Mouse (Mus musculus): Measurements from ENCODE around the gene Pgbd1.

DNA sequence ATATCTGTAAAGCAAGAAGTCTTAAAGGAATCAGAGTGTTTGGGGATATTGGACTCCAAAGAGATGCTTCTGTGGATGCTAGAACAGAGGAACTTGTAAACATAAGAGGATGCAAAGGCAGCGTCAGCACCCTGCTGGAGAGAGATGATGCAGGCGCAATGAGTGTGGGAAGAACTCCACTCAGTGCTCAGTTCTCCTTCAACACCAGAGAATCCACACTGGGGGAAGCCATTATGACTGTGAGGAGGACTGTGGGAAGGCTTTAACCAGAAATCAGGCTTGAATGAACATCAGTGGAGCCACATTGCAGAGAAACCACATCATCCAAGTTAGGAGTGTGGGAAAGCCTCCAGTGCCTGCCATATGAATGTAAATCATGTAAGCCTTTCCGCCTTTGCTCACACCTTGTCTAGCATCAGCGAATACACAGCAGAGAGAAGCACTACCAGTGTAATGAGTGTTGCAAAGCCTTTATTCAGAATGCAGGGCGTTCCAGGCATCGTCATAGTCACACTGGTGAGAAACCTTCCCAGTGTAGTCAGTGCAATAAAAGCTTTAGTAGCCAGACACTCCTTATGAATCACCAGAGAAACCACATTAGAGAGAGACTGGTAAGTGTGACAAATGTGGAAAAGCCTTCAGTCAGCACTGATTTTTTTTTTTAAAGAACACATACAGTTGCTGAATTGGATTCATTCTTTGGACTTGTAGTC is 23.4 kb downstream of the Pgbd1 start:
- no peak for TF ChIP-seq CTCF (IDR thresholded peaks at IDR 0.05; ENCODE audit: low read depth, low read length)
- no peak for TF ChIP-seq GATA1 (IDR thresholded peaks at IDR 0.05; ENCODE audit: borderline replicate concordance, low read length)
- no peak for TF ChIP-seq TAL1 (conservative IDR thresholded peaks at IDR 0.05; ENCODE audit: low read depth, low read length)
- no peak for TF ChIP-seq GATA2 (IDR thresholded peaks at IDR 0.05; ENCODE audit: borderline replicate concordance, low read depth, low read length)

Data from G1E (cell line).